Mouse (Mus musculus) MEL-GATA-1-ER (cell line): ENCODE measurements around the gene Pde4d.
A peak's percentile ranks its signal among the peaks of the same experiment; 100 is the strongest.

Experiments used
- DNase-seq: peaks from one replicate; pipeline ENCODE4 v3.0.0-alpha.2; 2012; ENCODE audit warnings: low read depth; ENCODE audit errors: extremely low read depth

The Pde4d gene

DNA sequence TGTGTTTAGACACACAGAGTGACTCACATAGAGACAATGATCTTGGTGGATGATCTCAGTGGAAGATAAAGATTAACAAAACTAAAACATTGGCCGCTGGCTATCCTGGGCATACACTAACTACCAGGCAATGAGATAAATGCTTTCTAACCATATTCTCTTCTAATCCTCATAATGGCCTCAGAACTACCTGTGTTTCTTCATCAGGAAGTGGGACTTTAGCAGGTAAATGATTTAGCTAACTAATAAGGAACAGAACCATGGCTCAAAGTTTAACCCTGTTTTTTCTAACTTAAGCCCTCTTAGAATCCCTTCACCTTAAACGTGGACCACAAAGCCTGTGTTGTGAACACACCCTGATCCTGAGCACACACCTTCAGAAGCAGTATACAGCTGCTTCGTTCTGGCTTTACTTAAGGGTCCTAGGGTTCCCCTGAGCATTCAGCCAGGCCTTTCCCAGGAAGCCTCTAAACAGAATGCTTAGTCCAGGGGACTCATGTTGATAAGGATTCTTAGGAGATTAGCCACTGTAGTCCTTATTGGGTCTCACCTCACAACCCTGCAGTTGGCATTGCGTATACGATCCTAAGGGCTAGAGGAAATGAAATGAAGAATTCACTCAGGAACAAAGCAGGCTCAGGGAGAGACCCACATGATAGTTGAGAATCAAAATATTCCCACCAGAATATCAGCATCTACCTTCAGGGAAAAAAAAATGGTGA lies 1283.1 kb downstream of the Pde4d start:
- no peak for DNase-seq

DNA sequence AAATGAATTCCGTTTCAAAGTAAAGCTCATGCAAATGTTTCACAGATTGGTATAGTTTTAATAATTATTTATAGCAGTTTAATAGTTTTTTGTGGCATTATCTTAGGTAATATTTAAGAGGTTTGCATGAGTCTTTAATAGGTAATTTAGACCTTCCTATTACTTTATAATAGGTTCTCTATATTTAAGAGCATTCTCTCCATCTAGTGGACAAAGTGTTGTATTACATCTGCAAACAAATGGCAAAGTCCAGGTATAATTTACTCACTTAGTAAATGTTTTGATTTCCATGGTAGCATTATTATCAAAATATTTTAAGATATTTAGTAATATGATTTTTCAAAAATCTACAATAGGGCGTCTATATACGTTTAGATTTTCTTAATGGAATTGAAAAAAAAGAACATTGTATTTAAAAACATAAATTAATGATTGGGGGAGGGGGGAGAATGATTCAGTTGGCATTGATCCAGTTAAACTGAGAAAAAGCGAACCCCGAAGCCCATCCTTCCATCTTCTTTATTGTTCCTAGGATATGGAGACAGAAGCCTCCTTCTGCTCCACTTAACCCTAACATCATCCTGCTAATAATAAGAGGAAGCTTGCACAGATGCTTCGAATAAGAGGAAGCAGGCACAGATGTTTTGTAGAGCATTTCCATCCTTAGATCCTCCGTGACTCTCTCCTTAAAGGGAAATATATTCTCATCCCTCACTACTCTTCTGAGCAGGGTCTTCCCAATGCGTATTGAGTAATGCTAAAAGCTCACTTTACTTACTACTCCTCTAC lies 1286.7 kb downstream of the Pde4d start:
- peak; percentile 36 for DNase-seq

DNA sequence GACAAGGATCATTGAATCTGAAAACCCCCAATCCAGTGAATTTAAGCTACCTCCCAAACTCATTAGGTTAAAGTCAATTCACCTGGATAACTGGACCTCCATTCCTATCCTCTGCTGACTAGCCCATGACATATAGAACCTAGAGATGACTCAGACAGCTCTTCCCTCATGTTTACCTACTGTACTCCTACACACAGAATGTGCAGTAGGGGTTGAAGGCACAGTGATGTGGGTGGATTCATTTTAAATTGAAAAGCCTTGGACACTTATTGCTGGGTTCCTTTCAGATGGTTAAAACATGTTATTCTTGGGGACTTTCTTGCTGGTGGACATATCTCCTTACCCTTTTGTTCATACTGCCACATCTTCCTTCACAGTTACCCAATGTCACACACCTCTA lies 1296.7 kb downstream of the Pde4d start:
- no peak for DNase-seq

DNA sequence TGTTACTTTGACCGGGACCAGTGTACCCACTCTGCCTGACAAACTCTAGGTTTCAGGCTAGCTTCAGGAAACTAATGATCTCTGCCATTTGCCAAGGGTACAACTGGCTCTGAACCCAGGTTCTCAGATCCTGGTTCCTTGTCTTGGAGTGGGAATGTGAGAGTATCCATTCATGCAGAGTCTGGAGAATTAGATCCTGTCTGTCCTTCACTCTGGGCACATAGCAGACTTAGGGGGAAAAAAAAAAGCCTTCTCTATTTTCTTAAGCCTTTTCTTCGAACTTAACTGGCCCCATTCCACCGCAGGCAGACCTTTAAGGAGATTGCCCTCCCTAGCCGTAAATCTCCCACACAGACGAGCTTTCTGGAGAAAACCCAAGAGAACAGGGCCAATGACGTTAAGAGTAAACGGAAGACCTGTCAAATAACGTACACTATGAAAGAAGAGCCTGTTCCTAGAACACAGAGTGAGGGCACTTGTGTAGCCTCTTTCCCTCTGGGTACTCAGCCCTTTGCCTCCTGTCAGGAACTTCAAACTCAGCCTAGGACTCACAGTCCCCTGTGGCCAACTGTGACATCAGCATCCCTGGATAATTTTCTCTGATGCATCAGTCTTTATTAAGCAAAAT lies 1302.6 kb downstream of the Pde4d start:
- no peak for DNase-seq

DNA sequence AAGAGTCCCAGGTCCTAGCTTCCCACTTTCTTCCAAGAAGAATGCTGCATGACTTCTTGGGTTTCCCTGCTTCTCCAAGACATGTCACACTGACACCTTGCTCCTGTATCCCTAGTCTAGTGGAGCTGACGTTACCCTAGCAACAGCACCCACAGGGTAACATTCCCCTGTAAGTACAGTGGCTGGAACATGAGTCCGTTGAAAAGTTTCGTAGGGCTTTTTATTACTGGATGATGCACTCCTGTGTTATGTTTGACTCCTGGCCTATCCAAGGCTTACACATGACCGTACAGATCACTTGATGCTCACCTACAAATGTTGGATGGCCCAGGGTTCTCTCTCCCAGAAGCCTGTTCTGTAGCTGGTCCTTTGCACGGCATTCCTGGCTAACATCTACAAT lies 1307.1 kb downstream of the Pde4d start:
- DNase-seq = no peak

DNA sequence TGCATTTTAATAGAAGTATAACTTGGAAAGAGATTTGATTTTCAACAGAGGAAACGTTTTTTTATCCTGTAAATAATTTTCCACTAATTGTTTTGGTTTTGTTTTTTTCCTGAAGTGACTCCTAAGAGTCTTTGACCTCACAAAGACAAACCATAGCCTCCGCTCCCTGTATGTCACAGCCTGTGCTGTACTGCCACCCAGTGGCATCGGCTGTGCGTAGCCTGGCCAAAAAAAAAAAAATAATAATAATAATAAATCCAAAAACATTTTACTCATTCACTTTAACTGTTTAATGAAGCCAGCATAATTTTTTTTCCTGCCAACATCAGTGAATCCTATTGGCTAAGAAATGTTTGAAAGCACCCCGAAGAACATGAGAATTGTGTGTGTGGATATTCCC lies 1309.5 kb downstream of the Pde4d start:
- DNase-seq = no peak

DNA sequence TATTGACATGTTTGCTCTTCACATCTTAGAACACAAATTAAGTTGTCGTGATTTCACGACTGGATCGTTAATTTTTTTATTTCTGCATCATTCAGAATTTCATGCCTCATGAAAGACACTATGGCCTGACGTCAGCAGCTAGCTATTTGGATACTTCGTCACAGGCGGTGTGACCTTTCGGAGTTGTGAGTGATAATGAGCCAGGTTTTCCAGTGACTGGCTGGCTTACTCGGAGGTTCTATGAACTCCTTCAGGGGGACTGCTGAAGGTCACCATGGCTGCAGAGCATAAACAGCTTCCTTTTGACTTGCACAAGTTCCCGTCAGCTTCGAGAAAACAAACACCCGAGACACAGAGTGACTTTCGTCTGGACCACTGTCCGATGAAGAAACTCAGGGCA lies 1311.3 kb downstream of the Pde4d start:
- DNase-seq = no peak

DNA sequence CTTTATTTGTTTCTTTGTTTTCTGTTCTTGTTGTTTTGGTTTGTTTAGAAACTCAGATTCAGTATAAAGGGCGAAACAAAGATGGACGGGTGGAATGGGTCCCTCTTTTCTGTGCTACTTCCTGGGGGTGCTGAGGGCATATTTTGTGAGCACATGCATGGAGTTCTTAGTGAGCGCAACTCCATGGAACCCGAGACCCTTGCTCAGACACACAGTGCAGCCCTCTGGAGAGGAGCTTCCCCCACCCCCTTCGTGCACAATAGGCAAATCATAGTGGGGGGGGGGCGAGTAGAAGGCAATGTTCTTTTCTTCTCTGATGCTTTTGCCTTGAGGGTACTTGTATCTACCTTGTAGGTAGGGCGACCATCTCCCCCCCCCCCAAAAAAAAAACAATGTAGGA lies 1325.0 kb downstream of the Pde4d start:
- DNase-seq = no peak

DNA sequence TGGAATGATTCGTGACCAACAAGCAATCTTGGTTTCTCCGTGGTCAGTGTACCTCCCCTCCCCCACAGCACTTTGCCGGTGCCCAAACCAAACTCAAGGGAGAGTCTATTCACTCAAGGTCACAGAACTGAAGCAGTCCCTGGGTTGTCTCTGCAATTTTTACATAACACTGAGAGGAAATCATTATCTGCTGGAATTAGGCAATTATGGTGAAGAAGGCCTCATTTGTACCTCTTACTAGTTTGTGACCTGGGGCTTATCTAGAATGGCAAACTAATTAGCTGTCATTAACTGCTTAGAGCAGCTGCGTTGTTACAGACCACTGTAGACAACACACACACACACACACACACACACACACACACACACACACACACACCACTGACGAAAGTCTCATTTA lies 1325.4 kb downstream of the Pde4d start:
- DNase-seq = no peak

DNA sequence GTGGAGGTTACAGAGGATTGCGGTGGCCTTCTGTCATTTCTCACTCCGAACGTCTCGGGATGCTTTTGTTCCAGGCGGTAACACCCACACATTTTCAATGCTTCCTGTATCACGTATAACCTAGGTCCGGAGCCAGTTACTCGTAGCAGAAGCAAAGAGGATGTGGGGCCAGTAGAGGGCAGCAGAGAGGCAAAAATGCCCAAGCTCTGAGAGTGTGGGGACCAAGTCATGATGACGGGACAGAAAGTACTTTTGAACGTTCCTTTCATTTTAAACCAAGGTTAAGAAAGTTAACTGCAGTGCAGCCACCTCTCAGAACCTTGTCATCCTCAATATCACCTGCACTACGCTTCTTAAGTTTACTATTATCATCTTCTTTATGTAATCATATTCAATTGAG lies 1326.4 kb downstream of the Pde4d start:
- peak; percentile 88 for DNase-seq

DNA sequence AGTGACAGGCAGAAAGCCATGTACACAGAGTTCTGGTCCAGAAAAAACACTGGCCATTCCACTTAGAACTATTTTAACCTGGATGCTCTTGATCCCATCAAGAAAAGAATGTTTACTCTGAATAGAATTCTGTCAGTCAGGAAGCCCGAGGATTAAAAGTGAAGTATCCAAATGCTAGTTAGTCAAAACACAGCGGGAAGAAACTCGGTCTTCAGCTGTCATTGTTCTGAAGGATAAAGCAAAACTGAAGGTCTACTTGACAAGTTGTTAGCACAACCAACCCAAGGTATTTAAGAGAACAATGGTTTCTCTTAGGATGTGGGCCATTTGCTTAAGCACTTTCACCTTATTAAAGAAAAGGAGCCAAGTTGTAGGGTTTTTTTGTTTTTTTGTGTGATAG lies 1327.2 kb downstream of the Pde4d start:
- no peak for DNase-seq

DNA sequence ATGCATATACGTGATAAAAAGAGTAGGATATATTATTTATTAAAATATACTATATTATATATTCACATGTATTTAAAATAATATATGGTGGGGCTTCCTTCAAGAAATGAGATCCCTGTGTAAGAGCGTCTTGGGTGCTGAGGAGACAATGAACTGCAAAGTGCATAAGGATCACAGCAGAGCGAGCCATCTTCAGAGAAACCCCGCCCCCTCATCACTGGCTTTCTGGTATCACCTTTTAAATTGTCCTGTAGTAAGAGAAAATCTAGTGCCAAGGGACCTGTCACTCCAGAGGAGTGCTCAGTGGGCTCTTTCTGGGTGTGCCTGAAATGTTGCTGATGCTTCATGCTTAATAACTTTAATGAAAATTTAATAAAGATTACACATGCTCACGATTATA lies 1327.7 kb downstream of the Pde4d start:
- no peak for DNase-seq

DNA sequence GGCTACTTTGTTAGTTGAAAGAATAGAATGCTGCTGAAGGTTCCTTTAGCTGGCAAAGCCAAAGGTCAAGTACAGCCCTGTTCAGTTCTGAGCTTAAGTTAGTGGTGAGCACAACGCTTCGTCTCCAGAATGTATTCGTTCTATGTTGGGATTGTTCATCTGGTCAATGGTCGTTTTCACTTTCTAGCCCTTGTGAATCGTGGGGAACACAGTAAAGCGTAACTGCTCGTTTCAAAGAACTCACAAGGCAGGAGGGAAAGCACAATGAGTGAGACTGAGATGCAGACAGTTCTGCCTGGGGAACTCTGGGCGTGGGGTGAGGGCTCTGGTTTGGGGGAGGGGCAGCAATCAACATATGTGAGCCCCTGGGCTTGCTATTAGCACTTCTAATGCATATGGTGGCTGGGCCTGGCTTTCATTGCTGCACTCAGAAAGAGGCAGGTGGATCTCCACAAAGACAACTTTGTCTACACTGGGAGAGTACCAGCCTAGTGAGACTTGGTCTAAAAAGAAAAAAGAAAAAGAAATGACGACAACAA lies 1328.6 kb downstream of the Pde4d start:
- DNase-seq = no peak

DNA sequence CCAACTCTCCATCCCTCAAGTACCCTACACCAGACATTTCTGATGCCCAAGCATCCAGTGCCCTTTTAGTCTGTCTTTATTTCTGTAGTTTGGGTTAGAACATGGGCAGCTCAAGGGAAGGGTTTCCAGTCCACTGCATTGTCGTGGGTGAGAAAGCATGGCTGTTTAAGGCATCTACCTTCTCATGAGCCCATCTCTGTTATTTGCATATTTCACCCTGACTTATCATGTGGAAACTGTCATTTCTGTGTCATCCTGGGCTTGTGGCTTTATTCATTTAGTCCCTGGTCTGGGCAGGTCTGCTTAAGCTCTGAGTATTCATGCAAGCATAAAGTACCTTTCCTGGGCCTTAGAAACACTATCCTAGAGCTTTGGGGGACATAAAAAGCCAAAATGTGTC lies 1331.7 kb downstream of the Pde4d start:
- DNase-seq = no peak

DNA sequence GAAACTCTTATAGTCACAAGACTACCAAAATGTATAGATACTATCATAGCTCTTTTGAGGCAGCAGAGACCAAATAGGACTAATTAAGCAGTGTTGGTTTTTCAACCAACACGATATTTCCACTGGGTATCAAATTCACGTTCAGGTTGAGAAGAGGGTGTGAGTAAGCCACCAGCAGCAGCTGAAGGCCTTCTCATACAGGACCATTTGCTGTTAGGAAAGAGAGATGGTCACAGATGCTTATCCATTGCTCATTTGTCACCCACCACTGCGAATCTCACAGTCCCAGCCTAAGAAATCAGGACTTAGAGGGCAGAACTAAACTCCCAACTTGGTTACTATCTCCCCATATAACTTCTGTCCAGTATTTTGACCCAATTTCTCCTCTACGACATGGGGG lies 1338.9 kb downstream of the Pde4d start:
- DNase-seq = no peak

DNA sequence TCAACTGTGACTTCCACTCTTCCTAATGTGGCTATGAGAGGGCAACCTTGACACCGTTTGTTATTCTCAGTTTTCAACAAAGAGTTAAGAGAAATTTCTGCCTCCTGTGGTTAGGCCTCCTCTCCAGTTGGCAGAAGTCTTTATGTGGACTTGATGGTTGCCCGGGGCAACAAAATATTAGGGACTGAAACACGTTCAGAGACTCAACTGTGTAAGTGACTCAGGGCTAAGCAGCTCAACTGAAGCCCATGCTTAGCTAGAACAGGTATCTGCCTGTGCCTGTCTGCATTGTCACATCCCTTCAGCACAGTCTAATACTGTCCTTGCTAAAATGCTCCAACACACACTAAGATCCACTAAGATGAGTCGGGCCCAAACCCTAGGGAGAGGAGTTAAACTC lies 1339.4 kb downstream of the Pde4d start:
- DNase-seq = no peak

DNA sequence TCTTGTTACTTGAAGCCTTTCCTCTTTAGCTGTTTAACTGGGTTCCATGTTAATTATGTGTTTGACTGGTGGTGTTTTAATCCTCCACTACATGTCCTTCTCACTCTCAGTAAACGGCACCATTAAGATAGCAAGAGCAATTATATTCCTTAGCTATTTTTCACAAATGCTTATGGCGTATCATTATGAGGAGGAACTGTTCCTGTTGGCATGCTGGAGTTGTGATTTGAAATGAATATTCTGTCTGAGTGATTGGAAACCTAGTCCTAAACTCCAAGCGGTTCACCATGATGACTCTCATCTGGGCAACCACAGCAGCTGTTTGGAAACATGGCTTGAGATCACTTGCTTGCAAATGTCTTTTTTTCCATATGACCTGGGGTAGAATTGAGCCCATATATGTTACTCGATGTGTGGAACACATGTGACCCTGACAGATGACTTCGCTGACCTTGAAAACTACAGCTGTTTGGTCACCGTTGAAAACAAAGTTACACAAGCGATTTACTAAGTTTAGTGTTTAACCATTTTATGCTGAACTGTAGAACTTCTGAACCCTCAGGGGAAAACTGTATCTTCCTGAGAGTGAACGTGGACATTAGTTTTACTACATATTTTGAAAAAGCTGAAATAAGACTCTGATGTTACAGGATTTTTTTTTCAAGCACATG lies 1340.4 kb downstream of the Pde4d start:
- no peak for DNase-seq

DNA sequence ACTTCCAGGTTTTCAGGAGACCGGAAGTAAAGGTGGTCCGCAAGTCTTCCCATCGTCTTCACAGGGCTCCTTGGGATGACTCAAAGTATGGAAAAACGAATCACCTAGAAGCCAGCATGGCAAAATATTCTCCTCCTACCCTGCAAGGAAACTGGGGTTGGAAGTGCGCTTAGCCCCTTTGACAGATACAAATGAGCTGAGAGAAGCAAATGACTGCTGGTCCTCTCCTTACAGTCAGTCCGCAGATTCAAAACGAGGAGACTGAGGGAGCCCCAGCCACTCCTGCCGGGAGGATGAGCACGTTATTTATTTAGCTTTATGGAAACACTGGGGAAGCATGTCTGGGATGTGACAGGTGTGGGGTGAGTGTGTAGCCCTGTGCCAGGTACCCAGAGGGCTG lies 1344.2 kb downstream of the Pde4d start:
- DNase-seq = no peak

DNA sequence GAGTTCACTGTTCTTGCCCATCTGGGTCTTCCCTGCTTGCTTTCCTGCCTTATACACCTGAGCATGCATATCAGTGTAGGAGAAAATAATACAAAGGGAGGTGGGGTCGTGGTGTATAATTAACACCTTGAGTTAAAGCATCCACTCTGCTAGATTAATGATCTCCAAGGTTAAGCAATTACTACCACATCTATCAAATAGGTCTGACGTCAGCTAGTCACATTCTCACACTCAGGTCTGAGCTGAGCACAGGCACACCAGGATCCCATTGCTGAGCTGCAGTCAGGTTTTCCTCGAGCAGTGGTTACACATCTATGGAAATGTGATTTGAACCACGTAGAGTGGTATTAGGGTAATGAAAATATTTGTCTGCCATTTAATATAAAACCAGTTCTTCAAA lies 1348.9 kb downstream of the Pde4d start:
- no peak for DNase-seq

DNA sequence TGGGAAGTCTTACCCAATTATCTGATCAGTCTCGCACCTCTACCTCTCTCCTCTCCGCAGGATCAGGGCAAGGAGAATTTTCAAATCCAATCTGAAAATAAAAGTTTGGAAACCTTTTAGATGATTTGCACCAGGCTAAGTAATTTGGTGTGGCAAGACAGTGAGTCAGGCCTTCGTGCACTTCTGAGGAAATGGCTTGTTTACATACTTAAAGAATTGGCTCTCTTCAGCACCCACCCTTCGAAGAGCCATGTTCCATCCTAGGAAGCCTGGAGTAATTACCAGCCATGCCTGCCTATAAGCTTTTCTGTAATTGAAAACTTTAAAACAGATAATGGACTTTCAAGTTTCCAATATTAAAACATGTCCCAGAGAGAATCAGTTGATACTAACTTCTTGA lies 1352.5 kb downstream of the Pde4d start:
- no peak for DNase-seq

DNA sequence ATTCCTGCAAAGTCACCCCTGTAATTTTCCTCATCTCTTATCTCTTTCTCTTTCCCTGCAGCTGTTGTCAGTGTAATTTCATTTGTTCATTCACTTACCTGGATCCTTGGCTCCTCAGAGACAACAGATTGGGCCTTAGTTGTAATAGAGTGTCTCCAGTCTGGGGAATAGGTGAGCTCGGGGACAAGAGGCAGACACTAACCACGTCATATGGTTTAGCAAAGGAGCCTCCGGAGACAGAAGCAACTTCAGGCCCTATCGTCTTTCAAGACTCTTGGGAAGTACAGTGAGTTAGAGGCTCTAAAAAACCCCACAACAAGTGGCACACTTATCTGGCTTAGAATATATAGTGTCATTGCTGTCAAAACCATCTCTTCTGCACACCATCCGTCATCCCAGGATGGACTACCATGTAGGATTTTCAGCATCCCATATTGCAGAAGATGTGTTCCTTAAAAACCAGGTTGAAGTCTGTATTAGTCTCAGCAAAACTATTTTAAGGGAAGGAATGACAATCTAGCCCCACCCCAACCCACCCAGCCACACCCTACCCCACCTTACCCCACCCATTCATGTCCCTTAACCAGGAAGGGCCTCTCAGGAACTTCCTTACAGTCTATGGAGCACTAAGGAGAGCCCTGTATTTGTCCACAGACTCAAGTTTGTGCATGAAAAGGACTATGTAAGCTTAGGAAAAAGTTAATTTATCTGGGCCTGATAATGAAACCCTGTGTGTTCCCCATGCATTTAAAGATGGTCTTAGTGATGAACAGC lies 1356.6 kb downstream of the Pde4d start:
- DNase-seq = no peak
